Mouse (Mus musculus) kidney, postnatal 0 days (tissue): ENCODE results near the gene Dennd4a. TPM values are rescaled to one million over a fixed set of nuclear protein-coding genes. Genes with fewer than 3 reads are reported as not detected.

Source experiments
- ATAC-seq: fragments of 200-750 bp; cut with Nextera tagmentation; replicated peaks from 2 replicates; pipeline ENCODE4 v1.8.0; 2017; ENCODE audit warnings: low read depth, moderate number of reproducible peaks, moderate TSS enrichment, moderate library complexity; ENCODE audit not compliant: low FRiP score
- DNase-seq: peaks from one replicate; pipeline ENCODE4 v3.0.0-alpha.2; 2016; ENCODE audit warnings: low spot score
- H3K27ac ChIP-seq: fragments of 300-500 bp; sonication (generic); 2 replicates; pipeline ENCODE4 v1.5.1; 2014; ENCODE audit warnings: mild to moderate bottlenecking
- H3K27me3 ChIP-seq: fragments of 300-500 bp; sonication (generic); 2 replicates; pipeline ENCODE4 v1.6.1; 2014; ENCODE audit warnings: low read length, mixed read lengths; ENCODE audit not compliant: insufficient read depth
- H3K36me3 ChIP-seq: fragments of 300-500 bp; sonication (generic); 2 replicates; pipeline ENCODE4 v1.6.1; 2014; ENCODE audit warnings: low read length, mixed read lengths; ENCODE audit not compliant: insufficient read depth
- H3K4me1 ChIP-seq: fragments of 300-500 bp; sonication (generic); replicated peaks from 2 replicates; pipeline ENCODE4 v1.6.1; 2014; ENCODE audit warnings: antibody characterized with exemption, low read length, mixed read lengths; ENCODE audit not compliant: insufficient read depth
- H3K4me2 ChIP-seq: fragments of 300-500 bp; sonication (generic); 2 replicates; pipeline ENCODE4 v1.6.1; 2014; ENCODE audit warnings: mild to moderate bottlenecking, low read length, moderate library complexity, mixed read lengths
- H3K4me3 ChIP-seq: fragments of 300-500 bp; sonication (generic); replicated peaks from 2 replicates; pipeline ENCODE4 v1.5.1; 2014; ENCODE audit warnings: low read depth, low read length
- H3K9ac ChIP-seq: fragments of 300-500 bp; sonication (generic); 2 replicates; pipeline ENCODE4 v1.6.1; 2014; ENCODE audit warnings: low read depth, low read length
- H3K9me3 ChIP-seq: fragments of 300-500 bp; sonication (generic); replicated peaks from 2 replicates; pipeline ENCODE4 v1.6.1; 2016; ENCODE audit warnings: low read length, inconsistent platforms, mixed read lengths
- CTCF ChIP-seq: IDR thresholded peaks from 2 replicates; pipeline ENCODE4 v1.5.1; 2016; ENCODE audit warnings: antibody characterized with exemption, low read depth, mild to moderate bottlenecking, moderate library complexity
- WGBS: fragments of 180-500 bp; shearing (Covaris S2); extraction: QIAGEN DNeasy Blood & Tissue Kit; methylation state at CpG from one replicate; pipeline ENCODE4 v1.1.7; 2014; 5-methylcytosine and 5-hydroxymethylcytosine counted together
- polyA plus RNA-seq: library from polyadenylated mRNA; unstranded; fragments of >200 nt; fragmentation: Nextera tagmentation; extraction: Ambion mirVana; gene quantifications from 2 replicates; pipeline ENCODE4 v1.2.1, GENCODE M21; 2015

Gene Dennd4a
- polyA plus RNA-seq, 1 experiment from 2014 or later, result 2.7 TPM

- no peak overlapping the region for H3K4me2 ChIP-seq
- no peak for DNase-seq
Measured at GRCm38 (mm10) chr9:64943997-64944396, 132.9 kb downstream of the Dennd4a start.

DNA sequence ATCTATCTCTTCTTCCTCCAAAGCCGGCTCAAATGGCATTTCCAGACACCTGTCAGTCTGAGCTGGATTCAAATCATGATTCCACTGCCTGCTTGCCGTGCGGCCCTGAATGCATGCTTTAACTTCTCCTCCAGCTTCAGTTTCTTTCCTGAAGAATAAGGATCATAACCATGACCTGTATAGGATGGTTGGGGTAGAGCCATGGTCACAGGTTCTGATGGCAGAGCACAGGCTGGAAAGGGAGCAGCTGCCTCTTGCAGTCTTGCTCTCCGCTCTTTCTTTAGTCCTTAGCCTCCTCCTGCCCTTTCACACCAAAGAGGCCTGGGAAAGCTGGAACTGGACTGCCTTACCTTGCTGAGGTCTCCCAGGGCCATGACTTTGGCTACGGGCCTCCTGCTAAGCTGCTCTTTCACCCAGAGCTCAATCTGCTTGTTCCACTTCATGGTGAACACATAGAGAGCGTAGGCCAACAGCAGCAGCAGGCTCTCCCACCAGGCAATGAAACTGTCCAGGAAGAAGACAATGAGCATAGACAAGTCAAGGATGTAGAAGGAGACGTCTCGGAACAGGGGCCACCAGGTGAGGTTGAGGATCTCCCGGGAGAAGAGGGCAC is 136.4 kb downstream of the Dennd4a start:
- ATAC-seq (no peak), DNase-seq (no peak)
- no peak for TF ChIP-seq CTCF
- no peak overlapping the region for H3K9ac ChIP-seq
- 0 out of 2 replicates have a peak, but pooled peaks cover 3% of the 10 kb centered on the region for H3K27me3 ChIP-seq
- H3K4me1 ChIP-seq, result 0 out of 2 replicates have a peak, but pooled peaks cover 5% of the 10 kb centered on the region
- no peak overlapping the region for H3K4me3 ChIP-seq
- no peaks in the 10 kb centered on the region for H3K36me3 ChIP-seq
- no peak overlapping the region for H3K4me2 ChIP-seq
- WGBS, result 85% methylated on average over 9 of the region's 9 CpGs
- H3K9me3 ChIP-seq, result no peaks in the 10 kb centered on the region
- H3K27ac ChIP-seq, result no peak overlapping the region

More at GRCm38 (mm10) chr9:64943997-64944396, 132.9 kb downstream of the Dennd4a start:
- no peak for ATAC-seq
- H3K4me3 ChIP-seq, result no peak overlapping the region
- no peak for TF ChIP-seq CTCF
- H3K9ac ChIP-seq, result no peak overlapping the region
- no peaks in the 10 kb centered on the region for H3K27me3 ChIP-seq
- 0 out of 2 replicates have a peak, but pooled peaks cover 5% of the 10 kb centered on the region for H3K4me1 ChIP-seq
- H3K36me3 ChIP-seq, result no peaks in the 10 kb centered on the region
- WGBS, result 13% methylated on average over 11 of the region's 11 CpGs
- no peaks in the 10 kb centered on the region for H3K9me3 ChIP-seq
- H3K27ac ChIP-seq, result no peak overlapping the region

- 40% methylated on average over 11 of the region's 11 CpGs for WGBS
- H3K4me1 ChIP-seq, result no peaks in the 10 kb centered on the region
- H3K27ac ChIP-seq, result no peak within 1 kb of the TSS
- no peak within 1 kb of the TSS for H3K4me3 ChIP-seq
- no peaks in the 10 kb centered on the region for H3K9me3 ChIP-seq
- TF ChIP-seq CTCF, result peak; percentile 22; the same call in 1 of the 2 replicates
- H3K27me3 ChIP-seq, result 0 out of 2 replicates have a peak, but pooled peaks cover 3% of the 10 kb centered on the region
- ATAC-seq (no peak), DNase-seq (no peak)
- no peak within 1 kb of the TSS for H3K9ac ChIP-seq
- H3K4me2 ChIP-seq, result no peak within 1 kb of the TSS
- no peaks in the 10 kb centered on the region for H3K36me3 ChIP-seq
Measured at GRCm38 (mm10) chr9:64951161-64951657, 140.1 kb downstream of the Dennd4a start, which contains the start of gene Slc24a1. Slc24a1 (minus strand) TSS chr9:64951607.

- Histone ChIP-seq H3K36me3 (no peaks in the 10 kb centered on the region), H3K9ac (no peak overlapping the region), H3K4me2 (no peak overlapping the region), H3K4me1 (no peaks in the 10 kb centered on the region), H3K4me3 (no peak overlapping the region), H3K9me3 (no peaks in the 10 kb centered on the region), H3K27me3 (0 out of 2 replicates have a peak, but pooled peaks cover 3% of the 10 kb centered on the region), H3K27ac (no peak overlapping the region)
- DNase-seq (no peak), ATAC-seq (no peak)
- no peak for TF ChIP-seq CTCF
- WGBS, result 12% methylated on average over 5 of the region's 5 CpGs
Measured at GRCm38 (mm10) chr9:64952055-64952454, 140.9 kb downstream of the Dennd4a start.

GRCm38 (mm10) chr9:64953190-64953589 is 142.1 kb downstream of the Dennd4a start:
- Histone ChIP-seq H3K27me3 (0 out of 2 replicates have a peak, but pooled peaks cover 3% of the 10 kb centered on the region), H3K36me3 (no peaks in the 10 kb centered on the region), H3K9me3 (no peaks in the 10 kb centered on the region), H3K9ac (no peak overlapping the region), H3K4me2 (no peak overlapping the region), H3K27ac (no peak overlapping the region), H3K4me3 (no peak overlapping the region), H3K4me1 (no peaks in the 10 kb centered on the region)
- DNase-seq, result no peak
- WGBS, result 72% methylated on average over 7 of the region's 7 CpGs
- ATAC-seq, result no peak
- TF ChIP-seq CTCF, result no peak

GRCm38 (mm10) chr9:64956337-64956736 is 145.2 kb downstream of the Dennd4a start:
- Histone ChIP-seq H3K9ac (no peak overlapping the region), H3K27ac (no peak overlapping the region), H3K4me3 (no peak overlapping the region), H3K36me3 (no peaks in the 10 kb centered on the region), H3K27me3 (0 out of 2 replicates have a peak, but pooled peaks cover 3% of the 10 kb centered on the region), H3K9me3 (no peaks in the 10 kb centered on the region), H3K4me2 (peak overlapping the region; percentile 34; the same call in 1 of the 2 replicates), H3K4me1 (peaks cover 1% of the 10 kb centered on the region; the same call in 1 of the 2 replicates)
- ATAC-seq (no peak), DNase-seq (no peak)
- TF ChIP-seq CTCF, result no peak
- WGBS, result 37% methylated on average over 12 of the region's 12 CpGs
